Mouse (Mus musculus): ENCODE data around the gene Lingo1. TPM values are rescaled to one million over a fixed set of nuclear protein-coding genes. Genes with fewer than 3 reads are reported as not detected.
A peak's percentile ranks its signal among the peaks of the same experiment; 100 is the strongest.

Gene Lingo1
- polyA plus RNA-seq, 1 experiment from 2014 or later, result 4.9 TPM

- H3K36me3 ChIP-seq, result no peaks in the 10 kb centered on the region
- H3K27ac ChIP-seq, result no peak overlapping the region
- H3K4me2 ChIP-seq, result peak overlapping the region; percentile 59
- peak overlapping the region; percentile 29 for H3K4me3 ChIP-seq
- H3K9ac ChIP-seq, result peak overlapping the region; percentile 58
- H3K27me3 ChIP-seq, result peaks cover 21% of the 10 kb centered on the region; the same call in 1 of the 2 replicates
- no peaks in the 10 kb centered on the region for H3K9me3 ChIP-seq
- peaks cover 16% of the 10 kb centered on the region for H3K4me1 ChIP-seq
- WGBS, result 8% methylated on average over 21 of the region's 21 CpGs
- ATAC-seq (ENCODE audit: insufficient number of reproducible peaks, insufficient read depth, low FRiP score, low TSS enrichment, low read depth), result 0 out of 2 replicates have a peak, but pooled peaks have one; percentile 62
These were observed 29.4 kb upstream of the Lingo1 start for GRCm38 (mm10) chr9:56825476-56826213.

DNA sequence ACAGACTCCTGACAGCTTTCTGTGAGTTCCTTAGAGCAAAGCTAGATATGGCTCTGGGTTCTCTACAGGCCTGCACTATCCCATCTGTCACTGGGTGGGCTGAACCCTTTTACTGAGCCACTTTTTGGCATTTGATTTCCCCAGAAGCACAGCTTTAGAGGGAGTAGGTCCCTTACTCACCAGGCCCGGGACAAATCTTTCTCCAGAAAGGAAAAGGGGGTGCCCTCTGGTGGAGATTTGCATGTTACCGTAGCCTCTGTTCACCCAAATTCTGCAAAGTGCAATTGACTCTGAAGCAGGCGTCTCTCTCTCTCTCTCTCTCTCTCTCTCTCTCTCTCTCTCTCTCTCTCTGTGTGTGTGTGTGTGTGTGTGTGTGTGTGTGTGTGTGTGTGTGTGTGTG, 28.6 kb upstream of the Lingo1 start:
- no peak for ATAC-seq (ENCODE audit: insufficient number of reproducible peaks, insufficient read depth, low FRiP score, low TSS enrichment, low read depth)
- 0% methylated on average over 3 of the region's 3 CpGs for WGBS
- Histone ChIP-seq H3K27ac (no peak overlapping the region), H3K27me3 (peaks cover 21% of the 10 kb centered on the region; the same call in 1 of the 2 replicates), H3K4me2 (peak overlapping the region; percentile 59), H3K9ac (no peak overlapping the region), H3K36me3 (no peaks in the 10 kb centered on the region), H3K9me3 (no peaks in the 10 kb centered on the region), H3K4me1 (peaks cover 9% of the 10 kb centered on the region), H3K4me3 (no peak overlapping the region)

- H3K4me3 ChIP-seq, result no peak overlapping the region
- WGBS, result 71% methylated on average over 1 of the region's 1 CpGs
- H3K27ac ChIP-seq, result no peak overlapping the region
- ATAC-seq (ENCODE audit: insufficient number of reproducible peaks, insufficient read depth, low FRiP score, low TSS enrichment, low read depth), result no peak
- no peak overlapping the region for H3K4me2 ChIP-seq
- no peaks in the 10 kb centered on the region for H3K36me3 ChIP-seq
- H3K9ac ChIP-seq, result 0 out of 2 replicates have a peak overlapping the region, but pooled peaks have one; percentile 11
- H3K4me1 ChIP-seq, result peaks cover 3% of the 10 kb centered on the region; the same call in 1 of the 2 replicates
- no peaks in the 10 kb centered on the region for H3K9me3 ChIP-seq
- peaks cover 6% of the 10 kb centered on the region; the same call in 1 of the 2 replicates for H3K27me3 ChIP-seq
These were observed 14.6 kb upstream of the Lingo1 start for GRCm38 (mm10) chr9:56810916-56811315.

- no peak for ATAC-seq (ENCODE audit: insufficient number of reproducible peaks, insufficient read depth, low FRiP score, low TSS enrichment, low read depth)
- H3K36me3 ChIP-seq, result no peaks in the 10 kb centered on the region
- no peak overlapping the region for H3K27ac ChIP-seq
- H3K4me1 ChIP-seq, result peaks cover 3% of the 10 kb centered on the region; the same call in 1 of the 2 replicates
- H3K27me3 ChIP-seq, result peaks cover 3% of the 10 kb centered on the region; the same call in 1 of the 2 replicates
- H3K9me3 ChIP-seq, result no peaks in the 10 kb centered on the region
- H3K9ac ChIP-seq, result no peak overlapping the region
- H3K4me3 ChIP-seq, result no peak overlapping the region
- WGBS, result 82% methylated on average over 6 of the region's 6 CpGs
- no peak overlapping the region for H3K4me2 ChIP-seq
These were observed 11.7 kb upstream of the Lingo1 start for GRCm38 (mm10) chr9:56807990-56808389.

GRCm38 (mm10) chr9:56803146-56803545, 6.9 kb upstream of the Lingo1 start:
- H3K9ac ChIP-seq, result no peak overlapping the region
- WGBS, result 93% methylated on average over 7 of the region's 7 CpGs
- no peaks in the 10 kb centered on the region for H3K4me1 ChIP-seq
- H3K4me2 ChIP-seq, result no peak overlapping the region
- H3K36me3 ChIP-seq, result no peaks in the 10 kb centered on the region
- H3K27me3 ChIP-seq, result peaks cover 28% of the 10 kb centered on the region
- H3K9me3 ChIP-seq, result no peaks in the 10 kb centered on the region
- no peak overlapping the region for H3K4me3 ChIP-seq
- ATAC-seq (ENCODE audit: insufficient number of reproducible peaks, insufficient read depth, low FRiP score, low TSS enrichment, low read depth), result no peak
- no peak overlapping the region for H3K27ac ChIP-seq

DNA sequence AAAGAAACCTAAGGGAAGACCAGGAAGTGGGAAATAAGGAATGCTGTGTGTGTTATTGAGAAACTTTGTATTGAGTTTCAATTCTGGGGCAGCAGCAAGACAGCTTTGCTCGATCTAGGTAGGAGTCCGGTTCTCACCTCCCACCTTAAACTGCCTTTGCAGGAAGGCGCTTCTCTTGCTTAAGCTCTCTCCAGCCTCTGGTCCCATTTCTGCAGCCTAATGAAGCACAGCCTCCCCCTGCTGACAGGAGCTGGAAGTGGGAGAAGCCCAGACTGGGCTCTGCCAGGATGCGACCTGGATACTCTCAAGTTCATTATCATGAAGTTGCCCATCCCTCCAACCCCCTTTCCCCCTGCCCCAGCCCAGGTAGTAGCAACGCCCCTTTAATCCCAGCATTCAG, 1.6 kb upstream of the Lingo1 start:
- Histone ChIP-seq H3K9ac (no peak overlapping the region), H3K36me3 (no peaks in the 10 kb centered on the region), H3K27ac (no peak overlapping the region), H3K9me3 (no peaks in the 10 kb centered on the region), H3K4me3 (no peak overlapping the region), H3K27me3 (peaks cover 77% of the 10 kb centered on the region), H3K4me2 (no peak overlapping the region), H3K4me1 (peaks cover 16% of the 10 kb centered on the region)
- no peak for ATAC-seq (ENCODE audit: insufficient number of reproducible peaks, insufficient read depth, low FRiP score, low TSS enrichment, low read depth)
- 8% methylated on average over 5 of the region's 5 CpGs for WGBS

- Histone ChIP-seq H3K9ac (peak overlapping the region; percentile 64; the same call in 1 of the 2 replicates), H3K9me3 (no peaks in the 10 kb centered on the region), H3K36me3 (no peaks in the 10 kb centered on the region), H3K27me3 (peaks cover 81% of the 10 kb centered on the region), H3K27ac (no peak overlapping the region), H3K4me1 (peaks cover 16% of the 10 kb centered on the region), H3K4me3 (peak overlapping the region; percentile 57), H3K4me2 (peak overlapping the region; percentile 98)
- WGBS, result under 1% methylated on average over 41 of the region's 41 CpGs
- ATAC-seq (ENCODE audit: insufficient number of reproducible peaks, insufficient read depth, low FRiP score, low TSS enrichment, low read depth), result no peak
These were observed 426 bp upstream of the Lingo1 start for GRCm38 (mm10) chr9:56796656-56797131.

DNA sequence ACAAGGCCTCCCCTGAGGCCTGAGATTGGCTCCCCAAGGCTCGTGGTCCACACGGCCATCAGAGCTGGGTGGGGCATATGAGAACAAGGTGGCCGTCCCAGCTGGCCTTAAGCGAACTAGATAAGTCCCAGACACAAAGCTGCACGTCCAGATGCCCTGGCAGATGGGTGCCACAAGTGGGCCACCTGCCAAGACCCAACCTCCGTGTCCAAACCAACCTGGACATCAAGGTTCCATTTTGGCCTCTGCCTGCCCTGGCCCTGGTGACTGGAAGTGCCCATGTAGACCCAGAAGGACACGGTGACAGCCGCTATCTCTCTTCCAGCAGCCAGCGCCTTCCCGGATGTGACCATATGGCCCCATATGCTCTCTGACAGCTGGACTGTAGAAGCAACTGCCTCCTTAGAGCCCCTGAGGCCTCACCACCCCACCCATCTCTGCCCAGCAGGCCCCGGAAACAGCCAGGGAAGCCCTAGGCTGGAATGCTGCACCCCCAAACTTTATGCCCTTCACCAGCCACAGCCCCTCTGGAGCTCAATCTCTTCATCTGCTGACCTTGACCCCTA, 4.5 kb downstream of the Lingo1 start:
- H3K9me3 ChIP-seq, result no peaks in the 10 kb centered on the region
- no peaks in the 10 kb centered on the region for H3K36me3 ChIP-seq
- no peak overlapping the region for H3K27ac ChIP-seq
- H3K4me1 ChIP-seq, result peaks cover 15% of the 10 kb centered on the region
- ATAC-seq (ENCODE audit: insufficient number of reproducible peaks, insufficient read depth, low FRiP score, low TSS enrichment, low read depth), result no peak
- H3K4me2 ChIP-seq, result no peak overlapping the region
- H3K27me3 ChIP-seq, result peaks cover 47% of the 10 kb centered on the region
- WGBS, result 77% methylated on average over 11 of the region's 11 CpGs
- no peak overlapping the region for H3K9ac ChIP-seq
- H3K4me3 ChIP-seq, result no peak overlapping the region

GRCm38 (mm10) chr9:56784576-56784975, 11.7 kb downstream of the Lingo1 start:
- WGBS, result 85% methylated on average over 10 of the region's 10 CpGs
- H3K4me2 ChIP-seq, result no peak overlapping the region

GRCm38 (mm10) chr9:56776881-56777801, 19.1 kb downstream of the Lingo1 start:
- ATAC-seq (ENCODE audit: insufficient number of reproducible peaks, insufficient read depth, low FRiP score, low TSS enrichment, low read depth), result no peak
- no peak overlapping the region for H3K4me3 ChIP-seq
- H3K4me1 ChIP-seq, result 0 out of 2 replicates have a peak, but pooled peaks cover 3% of the 10 kb centered on the region
- 68% methylated on average over 11 of the region's 11 CpGs for WGBS
- no peak overlapping the region for H3K4me2 ChIP-seq
- no peaks in the 10 kb centered on the region for H3K9me3 ChIP-seq
- no peaks in the 10 kb centered on the region for H3K27me3 ChIP-seq
- no peaks in the 10 kb centered on the region for H3K36me3 ChIP-seq
- no peak overlapping the region for H3K27ac ChIP-seq
- no peak overlapping the region for H3K9ac ChIP-seq

More at GRCm38 (mm10) chr9:56784576-56784975, 11.7 kb downstream of the Lingo1 start:
- no peak for ATAC-seq (ENCODE audit: insufficient number of reproducible peaks, insufficient read depth, low FRiP score, low TSS enrichment, low read depth)
- no peak overlapping the region for H3K4me3 ChIP-seq
- no peak overlapping the region for H3K27ac ChIP-seq
- H3K9ac ChIP-seq, result no peak overlapping the region
- no peaks in the 10 kb centered on the region for H3K36me3 ChIP-seq
- no peaks in the 10 kb centered on the region for H3K27me3 ChIP-seq
- H3K9me3 ChIP-seq, result no peaks in the 10 kb centered on the region
- H3K4me1 ChIP-seq, result no peaks in the 10 kb centered on the region

Data from embryonic facial prominence, embryonic 13.5 days (tissue).